Mouse (Mus musculus): ENCODE measurements at regions not wholly inside any gene's neighbourhood (a gene's known extent, or its start where the extent isn't known, plus 50 kb on each side); places are given as distances from the start of the nearest gene placed in this dataset.
"Not testable (repeated sequence)": the region's sequence is repeated elsewhere in the genome, so short reads cannot be mapped to it uniquely, and the experiment has no call there.

- no peaks in the 10 kb centered on the region for H3K27me3 ChIP-seq (replicated peaks; ENCODE audit: control insufficient read depth, insufficient read depth, low read length)
- no peak for TF ChIP-seq CTCF (IDR thresholded peaks at IDR 0.05; ENCODE audit: low read depth)
- H3K27ac ChIP-seq (ENCODE audit: low read depth, low read length) = no peak overlapping the region
- no peak overlapping the region for H3K9ac ChIP-seq (ENCODE audit: low read depth, low read length)
- no peak overlapping the region for H3K4me2 ChIP-seq (replicated peaks; ENCODE audit: low read depth)
- 24% methylated on average over 7 of the region's 7 CpGs for whole genome bisulfite sequencing
- H3K4me1 ChIP-seq (replicated peaks; ENCODE audit: control insufficient read depth, insufficient read depth, low read length) = no peaks in the 10 kb centered on the region
- ATAC-seq = no peak
- H3K4me3 ChIP-seq (ENCODE audit: low read depth, low read length) = no peak overlapping the region
- H3K36me3 ChIP-seq (ENCODE audit: control insufficient read depth, insufficient read depth) = no peaks in the 10 kb centered on the region
- H3K9me3 ChIP-seq (ENCODE audit: control insufficient read depth) = no peaks in the 10 kb centered on the region
Observed at GRCm38 (mm10) chr10:11515144-11515543, 171.9 kb downstream of the Epm2a start.

DNA sequence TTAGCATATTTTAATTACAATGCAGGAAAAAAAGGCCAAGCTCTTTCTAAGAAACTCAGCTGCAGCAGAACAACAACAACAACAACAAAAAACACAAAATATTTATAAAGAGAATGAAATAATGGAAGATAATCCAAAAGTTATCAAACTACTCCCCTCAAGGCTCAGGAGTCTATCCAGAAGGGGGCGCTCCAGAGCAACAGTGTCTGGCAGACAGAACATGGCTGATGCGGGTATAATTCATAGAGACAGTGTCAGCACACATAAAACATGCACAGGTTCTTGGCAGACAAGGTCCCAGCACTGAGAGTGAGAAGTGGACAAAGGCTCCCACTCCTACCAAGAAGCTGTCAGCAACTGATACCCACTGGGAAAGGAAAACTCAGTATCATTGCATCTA is 173.9 kb downstream of the Epm2a start:
- Histone ChIP-seq H3K9me3 (ENCODE audit: control insufficient read depth) (no peaks in the 10 kb centered on the region), H3K36me3 (ENCODE audit: control insufficient read depth, insufficient read depth) (no peaks in the 10 kb centered on the region), H3K4me2 (replicated peaks; ENCODE audit: low read depth) (no peak overlapping the region), H3K4me1 (replicated peaks; ENCODE audit: control insufficient read depth, insufficient read depth, low read length) (no peaks in the 10 kb centered on the region), H3K27me3 (replicated peaks; ENCODE audit: control insufficient read depth, insufficient read depth, low read length) (no peaks in the 10 kb centered on the region), H3K4me3 (ENCODE audit: low read depth, low read length) (no peak overlapping the region), H3K9ac (ENCODE audit: low read depth, low read length) (no peak overlapping the region), H3K27ac (ENCODE audit: low read depth, low read length) (no peak overlapping the region)
- WGBS = 56% methylated on average over 2 of the region's 2 CpGs
- TF ChIP-seq CTCF (IDR thresholded peaks at IDR 0.05; ENCODE audit: low read depth) = peak; percentile 17; the same call in 1 of the 2 replicates
- ATAC-seq = no peak

DNA sequence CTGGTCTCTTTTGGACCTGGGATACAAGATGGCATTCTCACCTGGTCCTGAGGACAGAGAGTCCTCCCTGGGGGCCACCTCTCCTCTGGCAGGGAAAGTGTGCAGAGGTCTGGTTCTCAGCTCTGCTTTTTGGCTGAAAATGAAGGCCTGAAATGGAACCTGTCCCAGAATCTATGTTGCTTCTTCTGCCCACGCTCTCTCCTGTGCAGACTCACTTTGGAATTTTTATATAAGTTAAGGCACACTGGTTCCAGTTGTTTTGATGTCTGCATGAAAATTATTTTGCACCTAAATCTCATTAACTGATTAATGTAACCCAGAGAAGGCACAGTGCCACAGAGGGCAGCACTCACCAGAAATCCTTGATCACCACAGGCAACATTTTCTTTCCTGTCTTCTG is 188.1 kb downstream of the Epm2a start:
- Histone ChIP-seq H3K27ac (ENCODE audit: low read depth, low read length) (no peak overlapping the region), H3K4me2 (replicated peaks; ENCODE audit: low read depth) (no peak overlapping the region), H3K9me3 (ENCODE audit: control insufficient read depth) (no peaks in the 10 kb centered on the region), H3K9ac (ENCODE audit: low read depth, low read length) (no peak overlapping the region), H3K4me3 (ENCODE audit: low read depth, low read length) (no peak overlapping the region), H3K36me3 (ENCODE audit: control insufficient read depth, insufficient read depth) (no peaks in the 10 kb centered on the region), H3K27me3 (replicated peaks; ENCODE audit: control insufficient read depth, insufficient read depth, low read length) (no peaks in the 10 kb centered on the region), H3K4me1 (replicated peaks; ENCODE audit: control insufficient read depth, insufficient read depth, low read length) (no peaks in the 10 kb centered on the region)
- WGBS = 69% methylated on average over 1 of the region's 1 CpGs
- no peak for ATAC-seq
- TF ChIP-seq CTCF (IDR thresholded peaks at IDR 0.05; ENCODE audit: low read depth) = no peak

GRCm38 (mm10) chr10:11555376-11555775 is 212.2 kb downstream of the Epm2a start:
- not testable (repeated sequence) for H3K27ac ChIP-seq (ENCODE audit: low read depth, low read length); H3K4me2 ChIP-seq (replicated peaks; ENCODE audit: low read depth); H3K27me3 ChIP-seq (replicated peaks; ENCODE audit: control insufficient read depth, insufficient read depth, low read length); ATAC-seq; H3K9ac ChIP-seq (ENCODE audit: low read depth, low read length); H3K4me1 ChIP-seq (replicated peaks; ENCODE audit: control insufficient read depth, insufficient read depth, low read length); H3K4me3 ChIP-seq (ENCODE audit: low read depth, low read length); H3K9me3 ChIP-seq (ENCODE audit: control insufficient read depth); H3K36me3 ChIP-seq (ENCODE audit: control insufficient read depth, insufficient read depth)
- 89% methylated on average over 15 of the region's 15 CpGs for WGBS

DNA sequence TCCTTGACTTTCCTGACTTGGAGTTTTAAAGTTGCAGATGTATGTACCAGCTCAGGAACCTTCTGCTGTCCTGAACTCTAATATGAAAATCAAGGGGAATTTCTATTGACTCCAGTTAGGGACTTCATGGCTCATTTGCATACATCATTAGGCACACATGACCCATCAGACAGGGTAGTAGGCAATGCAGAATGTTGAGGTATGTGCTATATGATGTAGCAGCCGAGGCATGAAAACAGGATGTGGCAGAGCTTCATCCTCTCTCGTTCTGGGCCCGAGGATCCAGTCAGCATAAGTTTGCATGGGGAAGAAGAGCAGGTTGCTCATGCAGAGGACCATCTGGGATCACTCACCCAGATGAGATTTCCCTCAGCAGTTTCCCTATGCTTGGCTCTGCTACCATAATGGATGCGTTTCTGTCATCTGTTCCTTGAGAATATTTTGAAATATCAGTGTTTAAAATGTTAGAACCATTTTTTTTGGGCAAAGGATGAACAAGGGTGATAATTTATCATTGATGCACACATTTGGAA is 227.4 kb downstream of the Epm2a start:
- 73% methylated on average over 4 of the region's 4 CpGs for WGBS
- no peak overlapping the region for H3K27ac ChIP-seq (ENCODE audit: low read depth, low read length)
- H3K9me3 ChIP-seq (ENCODE audit: control insufficient read depth) = no peaks in the 10 kb centered on the region
- no peak overlapping the region for H3K4me2 ChIP-seq (replicated peaks; ENCODE audit: low read depth)
- no peak for TF ChIP-seq CTCF (IDR thresholded peaks at IDR 0.05; ENCODE audit: low read depth)
- H3K4me3 ChIP-seq (ENCODE audit: low read depth, low read length) = no peak overlapping the region
- H3K36me3 ChIP-seq (ENCODE audit: control insufficient read depth, insufficient read depth) = no peaks in the 10 kb centered on the region
- no peak overlapping the region for H3K9ac ChIP-seq (ENCODE audit: low read depth, low read length)
- ATAC-seq = no peak
- no peaks in the 10 kb centered on the region for H3K4me1 ChIP-seq (replicated peaks; ENCODE audit: control insufficient read depth, insufficient read depth, low read length)
- H3K27me3 ChIP-seq (replicated peaks; ENCODE audit: control insufficient read depth, insufficient read depth, low read length) = no peaks in the 10 kb centered on the region

- no peak overlapping the region for H3K4me2 ChIP-seq (replicated peaks; ENCODE audit: low read depth)
- H3K27me3 ChIP-seq (replicated peaks; ENCODE audit: control insufficient read depth, insufficient read depth, low read length) = no peaks in the 10 kb centered on the region
- H3K4me3 ChIP-seq (ENCODE audit: low read depth, low read length) = no peak overlapping the region
- no peak overlapping the region for H3K27ac ChIP-seq (ENCODE audit: low read depth, low read length)
- ATAC-seq = no peak
- WGBS = 89% methylated on average over 1 of the region's 1 CpGs
- no peak overlapping the region for H3K9ac ChIP-seq (ENCODE audit: low read depth, low read length)
- H3K36me3 ChIP-seq (ENCODE audit: control insufficient read depth, insufficient read depth) = no peaks in the 10 kb centered on the region
- TF ChIP-seq CTCF (IDR thresholded peaks at IDR 0.05; ENCODE audit: low read depth) = no peak
- no peaks in the 10 kb centered on the region for H3K4me1 ChIP-seq (replicated peaks; ENCODE audit: control insufficient read depth, insufficient read depth, low read length)
- H3K9me3 ChIP-seq (ENCODE audit: control insufficient read depth) = no peaks in the 10 kb centered on the region
Observed at GRCm38 (mm10) chr10:11608451-11608850, 265.2 kb downstream of the Epm2a start.

DNA sequence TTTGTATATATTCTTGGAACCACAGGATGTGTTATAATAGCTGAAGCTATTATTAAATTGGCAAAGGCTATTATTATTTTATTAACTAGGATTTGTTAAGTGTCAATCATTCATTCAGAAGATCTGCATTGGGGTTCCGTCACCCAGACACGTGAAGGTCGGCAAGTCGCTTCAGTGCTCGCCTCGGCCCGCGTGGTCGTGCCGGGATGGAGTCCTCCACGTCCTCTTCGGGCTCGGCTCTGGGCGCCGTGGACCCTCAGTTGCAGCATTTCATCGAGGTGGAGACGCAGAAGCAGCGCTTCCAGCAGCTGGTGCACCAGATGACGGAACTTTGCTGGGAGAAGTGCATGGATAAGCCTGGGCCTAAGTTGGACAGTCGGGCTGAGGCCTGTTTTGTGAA is 265.9 kb downstream of the Epm2a start:
- H3K4me3 ChIP-seq (ENCODE audit: low read depth, low read length); ATAC-seq; H3K9me3 ChIP-seq (ENCODE audit: control insufficient read depth); H3K27me3 ChIP-seq (replicated peaks; ENCODE audit: control insufficient read depth, insufficient read depth, low read length); H3K27ac ChIP-seq (ENCODE audit: low read depth, low read length); H3K36me3 ChIP-seq (ENCODE audit: control insufficient read depth, insufficient read depth); H3K9ac ChIP-seq (ENCODE audit: low read depth, low read length); H3K4me2 ChIP-seq (replicated peaks; ENCODE audit: low read depth); H3K4me1 ChIP-seq (replicated peaks; ENCODE audit: control insufficient read depth, insufficient read depth, low read length): not testable (repeated sequence)
- 96% methylated on average over 13 of the region's 20 CpGs for WGBS
